Mouse (Mus musculus): Measurements from ENCODE around the gene Smok3a. TPM values are rescaled to one million over a fixed set of nuclear protein-coding genes. Genes with fewer than 3 reads are reported as not detected.
"Not testable (repeated sequence)": the region's sequence is repeated elsewhere in the genome, so short reads cannot be mapped to it uniquely, and the experiment has no call there.

Gene Smok3a
- not detected in 2 replicates for polyA plus RNA-seq (2015; fragmentation: Nextera tagmentation; extraction: Ambion mirVana)

- not testable (repeated sequence) for H3K27me3 ChIP-seq (ENCODE audit: control insufficient read depth, insufficient read depth, low read depth, low read length); H3K36me3 ChIP-seq (ENCODE audit: control insufficient read depth, insufficient read depth); H3K4me3 ChIP-seq (ENCODE audit: low read depth, low read length); ATAC-seq (ENCODE audit: low read depth); H3K4me2 ChIP-seq (ENCODE audit: low read depth, low read length); H3K27ac ChIP-seq (ENCODE audit: low read length); H3K4me1 ChIP-seq (ENCODE audit: control insufficient read depth, low read depth, low read length); H3K9ac ChIP-seq (ENCODE audit: low read depth, low read length); H3K9me3 ChIP-seq (replicated peaks; ENCODE audit: control insufficient read depth, low read length)
- WGBS (ENCODE audit: insufficient replicate concordance), result 66% methylated on average over 3 of the region's 7 CpGs
Observed at GRCm38 (mm10) chr5:138020961-138021479, at the start of gene Smok3a, which contains the start of gene Smok3b. Gene Smok3a, plus strand, starts transcription at chr5:138021261. Gene Smok3b, plus strand, starts transcription at chr5:138021429.

GRCm38 (mm10) chr5:137973161-137973560 is 47.9 kb upstream of the Smok3a start:
- H3K9me3 ChIP-seq (replicated peaks; ENCODE audit: control insufficient read depth, low read length), result no peaks in the 10 kb centered on the region
- H3K4me3 ChIP-seq (ENCODE audit: low read depth, low read length), result no peak overlapping the region
- no peak overlapping the region for H3K27ac ChIP-seq (ENCODE audit: low read length)
- H3K27me3 ChIP-seq (ENCODE audit: control insufficient read depth, insufficient read depth, low read depth, low read length), result no peaks in the 10 kb centered on the region
- H3K4me1 ChIP-seq (ENCODE audit: control insufficient read depth, low read depth, low read length), result no peaks in the 10 kb centered on the region
- no peak for ATAC-seq (ENCODE audit: low read depth)
- 43% methylated on average over 2 of the region's 2 CpGs for WGBS (ENCODE audit: insufficient replicate concordance)
- H3K4me2 ChIP-seq (ENCODE audit: low read depth, low read length), result no peak overlapping the region
- no peak overlapping the region for H3K9ac ChIP-seq (ENCODE audit: low read depth, low read length)
- no peaks in the 10 kb centered on the region for H3K36me3 ChIP-seq (ENCODE audit: control insufficient read depth, insufficient read depth)

GRCm38 (mm10) chr5:137973738-137974137 is 47.3 kb upstream of the Smok3a start:
- Histone ChIP-seq H3K9me3 (replicated peaks; ENCODE audit: control insufficient read depth, low read length) (no peaks in the 10 kb centered on the region), H3K4me3 (ENCODE audit: low read depth, low read length) (no peak overlapping the region), H3K27ac (ENCODE audit: low read length) (no peak overlapping the region), H3K36me3 (ENCODE audit: control insufficient read depth, insufficient read depth) (no peaks in the 10 kb centered on the region), H3K9ac (ENCODE audit: low read depth, low read length) (no peak overlapping the region), H3K4me1 (ENCODE audit: control insufficient read depth, low read depth, low read length) (no peaks in the 10 kb centered on the region), H3K27me3 (ENCODE audit: control insufficient read depth, insufficient read depth, low read depth, low read length) (no peaks in the 10 kb centered on the region), H3K4me2 (ENCODE audit: low read depth, low read length) (no peak overlapping the region)
- ATAC-seq (ENCODE audit: low read depth), result no peak
- 43% methylated on average over 3 of the region's 3 CpGs for whole genome bisulfite sequencing (ENCODE audit: insufficient replicate concordance)

- H3K4me1 ChIP-seq (ENCODE audit: control insufficient read depth, low read depth, low read length), result no peaks in the 10 kb centered on the region
- H3K27me3 ChIP-seq (ENCODE audit: control insufficient read depth, insufficient read depth, low read depth, low read length), result no peaks in the 10 kb centered on the region
- no peaks in the 10 kb centered on the region for H3K9me3 ChIP-seq (replicated peaks; ENCODE audit: control insufficient read depth, low read length)
- peak; percentile 39; the same call in 1 of the 2 replicates for ATAC-seq (ENCODE audit: low read depth)
- no peaks in the 10 kb centered on the region for H3K36me3 ChIP-seq (ENCODE audit: control insufficient read depth, insufficient read depth)
- WGBS (ENCODE audit: insufficient replicate concordance), result 28% methylated on average over 3 of the region's 3 CpGs
- 0 out of 2 replicates have a peak overlapping the region, but pooled peaks have one; percentile 3 for H3K27ac ChIP-seq (ENCODE audit: low read length)
- no peak overlapping the region for H3K4me2 ChIP-seq (ENCODE audit: low read depth, low read length)
- H3K4me3 ChIP-seq (ENCODE audit: low read depth, low read length), result no peak overlapping the region
- H3K9ac ChIP-seq (ENCODE audit: low read depth, low read length), result no peak overlapping the region
Observed at GRCm38 (mm10) chr5:137974724-137975123, 46.3 kb upstream of the Smok3a start.

- H3K36me3 ChIP-seq (ENCODE audit: control insufficient read depth, insufficient read depth), result no peaks in the 10 kb centered on the region
- no peaks in the 10 kb centered on the region for H3K4me1 ChIP-seq (ENCODE audit: control insufficient read depth, low read depth, low read length)
- 20% methylated on average over 1 of the region's 1 CpGs for WGBS (ENCODE audit: insufficient replicate concordance)
- no peaks in the 10 kb centered on the region for H3K9me3 ChIP-seq (replicated peaks; ENCODE audit: control insufficient read depth, low read length)
- no peak overlapping the region for H3K9ac ChIP-seq (ENCODE audit: low read depth, low read length)
- no peak for ATAC-seq (ENCODE audit: low read depth)
- H3K4me3 ChIP-seq (ENCODE audit: low read depth, low read length), result no peak overlapping the region
- H3K27me3 ChIP-seq (ENCODE audit: control insufficient read depth, insufficient read depth, low read depth, low read length), result no peaks in the 10 kb centered on the region
- H3K4me2 ChIP-seq (ENCODE audit: low read depth, low read length), result no peak overlapping the region
- 0 out of 2 replicates have a peak overlapping the region, but pooled peaks have one; percentile 3 for H3K27ac ChIP-seq (ENCODE audit: low read length)
Observed at GRCm38 (mm10) chr5:137975434-137975833, 45.6 kb upstream of the Smok3a start.

GRCm38 (mm10) chr5:137977291-137977690 is 43.8 kb upstream of the Smok3a start:
- no peak overlapping the region for H3K9ac ChIP-seq (ENCODE audit: low read depth, low read length)
- H3K27ac ChIP-seq (ENCODE audit: low read length), result no peak overlapping the region
- H3K9me3 ChIP-seq (replicated peaks; ENCODE audit: control insufficient read depth, low read length), result no peaks in the 10 kb centered on the region
- no peak overlapping the region for H3K4me3 ChIP-seq (ENCODE audit: low read depth, low read length)
- H3K36me3 ChIP-seq (ENCODE audit: control insufficient read depth, insufficient read depth), result no peaks in the 10 kb centered on the region
- no peaks in the 10 kb centered on the region for H3K27me3 ChIP-seq (ENCODE audit: control insufficient read depth, insufficient read depth, low read depth, low read length)
- H3K4me2 ChIP-seq (ENCODE audit: low read depth, low read length), result no peak overlapping the region
- ATAC-seq (ENCODE audit: low read depth), result no peak
- 23% methylated on average over 1 of the region's 1 CpGs for WGBS (ENCODE audit: insufficient replicate concordance)
- no peaks in the 10 kb centered on the region for H3K4me1 ChIP-seq (ENCODE audit: control insufficient read depth, low read depth, low read length)

- H3K36me3 ChIP-seq (ENCODE audit: control insufficient read depth, insufficient read depth), result no peaks in the 10 kb centered on the region
- H3K27ac ChIP-seq (ENCODE audit: low read length), result no peak overlapping the region
- H3K27me3 ChIP-seq (ENCODE audit: control insufficient read depth, insufficient read depth, low read depth, low read length), result no peaks in the 10 kb centered on the region
- H3K9me3 ChIP-seq (replicated peaks; ENCODE audit: control insufficient read depth, low read length), result no peaks in the 10 kb centered on the region
- 40% methylated on average over 2 of the region's 2 CpGs for WGBS (ENCODE audit: insufficient replicate concordance)
- H3K9ac ChIP-seq (ENCODE audit: low read depth, low read length), result no peak overlapping the region
- H3K4me2 ChIP-seq (ENCODE audit: low read depth, low read length), result no peak overlapping the region
- H3K4me3 ChIP-seq (ENCODE audit: low read depth, low read length), result no peak overlapping the region
- no peaks in the 10 kb centered on the region for H3K4me1 ChIP-seq (ENCODE audit: control insufficient read depth, low read depth, low read length)
- no peak for ATAC-seq (ENCODE audit: low read depth)
Observed at GRCm38 (mm10) chr5:137979081-137979480, 42.0 kb upstream of the Smok3a start.

GRCm38 (mm10) chr5:137981300-137981699 is 39.8 kb upstream of the Smok3a start, which contains the start of gene Azgp1:
Gene Azgp1, plus strand, starts transcription at chr5:137981520.
- no peak within 1 kb of the TSS; the same call in 1 of the 2 replicates for H3K27ac ChIP-seq (ENCODE audit: low read length)
- no peak within 1 kb of the TSS for H3K9ac ChIP-seq (ENCODE audit: low read depth, low read length)
- no peaks in the 10 kb centered on the region for H3K27me3 ChIP-seq (ENCODE audit: control insufficient read depth, insufficient read depth, low read depth, low read length)
- ATAC-seq (ENCODE audit: low read depth), result peak; percentile 79
- no peaks in the 10 kb centered on the region for H3K36me3 ChIP-seq (ENCODE audit: control insufficient read depth, insufficient read depth)
- WGBS (ENCODE audit: insufficient replicate concordance), result 31% methylated on average over 4 of the region's 4 CpGs
- H3K4me1 ChIP-seq (ENCODE audit: control insufficient read depth, low read depth, low read length), result no peaks in the 10 kb centered on the region
- no peaks in the 10 kb centered on the region for H3K9me3 ChIP-seq (replicated peaks; ENCODE audit: control insufficient read depth, low read length)
- H3K4me3 ChIP-seq (ENCODE audit: low read depth, low read length), result peak within 1 kb of the TSS; percentile 27
- no peak within 1 kb of the TSS; the same call in 1 of the 2 replicates for H3K4me2 ChIP-seq (ENCODE audit: low read depth, low read length)

GRCm38 (mm10) chr5:137986351-137986750 is 34.7 kb upstream of the Smok3a start:
- H3K4me1 ChIP-seq (ENCODE audit: control insufficient read depth, low read depth, low read length), result no peaks in the 10 kb centered on the region
- no peak overlapping the region for H3K4me2 ChIP-seq (ENCODE audit: low read depth, low read length)
- no peak overlapping the region for H3K9ac ChIP-seq (ENCODE audit: low read depth, low read length)
- WGBS (ENCODE audit: insufficient replicate concordance), result 55% methylated on average over 1 of the region's 1 CpGs
- H3K9me3 ChIP-seq (replicated peaks; ENCODE audit: control insufficient read depth, low read length), result no peaks in the 10 kb centered on the region
- H3K27ac ChIP-seq (ENCODE audit: low read length), result no peak overlapping the region
- no peak overlapping the region for H3K4me3 ChIP-seq (ENCODE audit: low read depth, low read length)
- H3K27me3 ChIP-seq (ENCODE audit: control insufficient read depth, insufficient read depth, low read depth, low read length), result no peaks in the 10 kb centered on the region
- H3K36me3 ChIP-seq (ENCODE audit: control insufficient read depth, insufficient read depth), result no peaks in the 10 kb centered on the region
- ATAC-seq (ENCODE audit: low read depth), result peak; percentile 47; the same call in 1 of the 2 replicates
